Mouse (Mus musculus): ENCODE measurements around the gene Ubald2. TPM values are rescaled to one million over a fixed set of nuclear protein-coding genes. Genes with fewer than 3 reads are reported as not detected.
A peak's percentile ranks its signal among the peaks of the same experiment; 100 is the strongest.

Gene Ubald2
- total and polyA plus RNA-seq, 2 experiments from 2014 or later, result 40.9 to 85.9 TPM

GRCm38 (mm10) chr11:116470896-116471295 is 37.0 kb downstream of the Ubald2 start:
- Histone ChIP-seq H3K27me3 (ENCODE audit: insufficient read depth, low read length) (no peaks in the 10 kb centered on the region), H3K4me1 (ENCODE audit: insufficient read depth, low read length) (no peaks in the 10 kb centered on the region), H3K36me3 (ENCODE audit: insufficient read depth, low read length) (peaks cover 48% of the 10 kb centered on the region), H3K9ac (replicated peaks; ENCODE audit: low read length, poor library complexity, severe bottlenecking) (no peak overlapping the region), H3K27ac (ENCODE audit: low read depth, low read length) (no peak overlapping the region), H3K4me3 (ENCODE audit: low read depth, low read length) (no peak overlapping the region), H3K9me3 (ENCODE audit: low read length) (no peaks in the 10 kb centered on the region), H3K4me2 (ENCODE audit: low read depth, low read length, poor library complexity, severe bottlenecking) (no peak overlapping the region)
- TF ChIP-seq CTCF (IDR thresholded peaks at IDR 0.05), result no peak
- 84% methylated on average over 4 of the region's 4 CpGs for WGBS
- DNase-seq (ENCODE audit: low spot score) (no peak), ATAC-seq (ENCODE audit: low FRiP score) (no peak)

GRCm38 (mm10) chr11:116472275-116472674 is 38.4 kb downstream of the Ubald2 start:
- Histone ChIP-seq H3K4me2 (ENCODE audit: low read depth, low read length, poor library complexity, severe bottlenecking) (no peak overlapping the region), H3K36me3 (ENCODE audit: insufficient read depth, low read length) (peaks cover 57% of the 10 kb centered on the region), H3K27ac (ENCODE audit: low read depth, low read length) (no peak overlapping the region), H3K9me3 (ENCODE audit: low read length) (no peaks in the 10 kb centered on the region), H3K27me3 (ENCODE audit: insufficient read depth, low read length) (no peaks in the 10 kb centered on the region), H3K4me3 (ENCODE audit: low read depth, low read length) (no peak overlapping the region), H3K9ac (replicated peaks; ENCODE audit: low read length, poor library complexity, severe bottlenecking) (no peak overlapping the region), H3K4me1 (ENCODE audit: insufficient read depth, low read length) (no peaks in the 10 kb centered on the region)
- 88% methylated on average over 4 of the region's 4 CpGs for WGBS
- ATAC-seq (ENCODE audit: low FRiP score) (no peak), DNase-seq (ENCODE audit: low spot score) (no peak)
- no peak for TF ChIP-seq CTCF (IDR thresholded peaks at IDR 0.05)

GRCm38 (mm10) chr11:116476041-116476440 is 42.1 kb downstream of the Ubald2 start:
- WGBS, result 74% methylated on average over 10 of the region's 10 CpGs
- H3K9ac ChIP-seq (replicated peaks; ENCODE audit: low read length, poor library complexity, severe bottlenecking), result 0 out of 2 replicates have a peak overlapping the region, but pooled peaks have one; percentile 13
- H3K27ac ChIP-seq (ENCODE audit: low read depth, low read length), result no peak overlapping the region
- H3K36me3 ChIP-seq (ENCODE audit: insufficient read depth, low read length), result peaks cover 77% of the 10 kb centered on the region
- H3K4me2 ChIP-seq (ENCODE audit: low read depth, low read length, poor library complexity, severe bottlenecking), result no peak overlapping the region
- ATAC-seq (ENCODE audit: low FRiP score) (no peak), DNase-seq (ENCODE audit: low spot score) (no peak)
- H3K27me3 ChIP-seq (ENCODE audit: insufficient read depth, low read length), result no peaks in the 10 kb centered on the region
- no peaks in the 10 kb centered on the region for H3K4me1 ChIP-seq (ENCODE audit: insufficient read depth, low read length)
- no peaks in the 10 kb centered on the region for H3K9me3 ChIP-seq (ENCODE audit: low read length)
- no peak for TF ChIP-seq CTCF (IDR thresholded peaks at IDR 0.05)
- no peak overlapping the region for H3K4me3 ChIP-seq (ENCODE audit: low read depth, low read length)

GRCm38 (mm10) chr11:116476696-116477095 is 42.8 kb downstream of the Ubald2 start:
- Histone ChIP-seq H3K27ac (ENCODE audit: low read depth, low read length) (no peak overlapping the region), H3K9me3 (ENCODE audit: low read length) (no peaks in the 10 kb centered on the region), H3K27me3 (ENCODE audit: insufficient read depth, low read length) (no peaks in the 10 kb centered on the region), H3K36me3 (ENCODE audit: insufficient read depth, low read length) (peaks cover 75% of the 10 kb centered on the region), H3K9ac (replicated peaks; ENCODE audit: low read length, poor library complexity, severe bottlenecking) (no peak overlapping the region), H3K4me2 (ENCODE audit: low read depth, low read length, poor library complexity, severe bottlenecking) (no peak overlapping the region), H3K4me3 (ENCODE audit: low read depth, low read length) (no peak overlapping the region), H3K4me1 (ENCODE audit: insufficient read depth, low read length) (no peaks in the 10 kb centered on the region)
- DNase-seq (ENCODE audit: low spot score) (no peak), ATAC-seq (ENCODE audit: low FRiP score) (no peak)
- TF ChIP-seq CTCF (IDR thresholded peaks at IDR 0.05), result no peak
- WGBS, result 88% methylated on average over 6 of the region's 6 CpGs

GRCm38 (mm10) chr11:116477160-116477759 is 43.4 kb downstream of the Ubald2 start:
- Histone ChIP-seq H3K27ac (ENCODE audit: low read depth, low read length) (no peak overlapping the region), H3K4me3 (ENCODE audit: low read depth, low read length) (no peak overlapping the region), H3K27me3 (ENCODE audit: insufficient read depth, low read length) (no peaks in the 10 kb centered on the region), H3K9ac (replicated peaks; ENCODE audit: low read length, poor library complexity, severe bottlenecking) (no peak overlapping the region), H3K36me3 (ENCODE audit: insufficient read depth, low read length) (peaks cover 72% of the 10 kb centered on the region), H3K4me1 (ENCODE audit: insufficient read depth, low read length) (no peaks in the 10 kb centered on the region), H3K9me3 (ENCODE audit: low read length) (no peaks in the 10 kb centered on the region), H3K4me2 (ENCODE audit: low read depth, low read length, poor library complexity, severe bottlenecking) (no peak overlapping the region)
- no peak for ATAC-seq (ENCODE audit: low FRiP score)
- TF ChIP-seq CTCF (IDR thresholded peaks at IDR 0.05), result no peak
- DNase-seq (ENCODE audit: low spot score), result no peak
- WGBS, result 64% methylated on average over 15 of the region's 15 CpGs

GRCm38 (mm10) chr11:116478978-116479377 is 45.1 kb downstream of the Ubald2 start:
- H3K36me3 ChIP-seq (ENCODE audit: insufficient read depth, low read length), result peaks cover 65% of the 10 kb centered on the region
- 60% methylated on average over 7 of the region's 7 CpGs for WGBS

More at GRCm38 (mm10) chr11:116478978-116479377, 45.1 kb downstream of the Ubald2 start:
- Histone ChIP-seq H3K4me1 (ENCODE audit: insufficient read depth, low read length) (no peaks in the 10 kb centered on the region), H3K4me2 (ENCODE audit: low read depth, low read length, poor library complexity, severe bottlenecking) (no peak overlapping the region), H3K27ac (ENCODE audit: low read depth, low read length) (no peak overlapping the region), H3K9ac (replicated peaks; ENCODE audit: low read length, poor library complexity, severe bottlenecking) (no peak overlapping the region), H3K9me3 (ENCODE audit: low read length) (no peaks in the 10 kb centered on the region), H3K4me3 (ENCODE audit: low read depth, low read length) (no peak overlapping the region), H3K27me3 (ENCODE audit: insufficient read depth, low read length) (no peaks in the 10 kb centered on the region)
- no peak for TF ChIP-seq CTCF (IDR thresholded peaks at IDR 0.05)
- ATAC-seq (ENCODE audit: low FRiP score), result no peak
- DNase-seq (ENCODE audit: low spot score), result no peak
